Mouse (Mus musculus) cerebellum, adult (tissue): ENCODE data around the gene Adcy6.
A peak's percentile ranks its signal among the peaks of the same experiment; 100 is the strongest.

Source experiments
- ATAC-seq: cut with Nextera tagmentation; 2 replicates; pipeline ENCODE4 v1.9.2; 2017; ENCODE audit warnings: mild to moderate bottlenecking, moderate library complexity, mixed read lengths; ENCODE audit not compliant: insufficient number of reproducible peaks, low FRiP score, low TSS enrichment

The Adcy6 gene

GRCm38 (mm10) chr15:98609331-98610130 is at the start of gene Adcy6:
Adcy6 (minus strand) TSS chr15:98610076.
- peak; percentile 39; the same call in 1 of the 2 replicates for ATAC-seq

- ATAC-seq: no peak
Observed at GRCm38 (mm10) chr15:98656982-98657751, 47.3 kb upstream of the Adcy6 start.

- ATAC-seq: no peak
Observed at GRCm38 (mm10) chr15:98652174-98652573, 42.3 kb upstream of the Adcy6 start.

- ATAC-seq: no peak
Observed at GRCm38 (mm10) chr15:98651431-98651830, 41.6 kb upstream of the Adcy6 start.

GRCm38 (mm10) chr15:98648071-98648470 is 38.2 kb upstream of the Adcy6 start:
- ATAC-seq: no peak

GRCm38 (mm10) chr15:98647308-98647707 is 37.4 kb upstream of the Adcy6 start:
- no peak for ATAC-seq

GRCm38 (mm10) chr15:98646737-98647136 is 36.9 kb upstream of the Adcy6 start:
- no peak for ATAC-seq

- ATAC-seq: no peak
Observed at GRCm38 (mm10) chr15:98645057-98646026, 35.5 kb upstream of the Adcy6 start.

- no peak for ATAC-seq
Observed at GRCm38 (mm10) chr15:98644406-98644805, 34.5 kb upstream of the Adcy6 start.

- ATAC-seq: no peak
Observed at GRCm38 (mm10) chr15:98640157-98640556, 30.3 kb upstream of the Adcy6 start.

GRCm38 (mm10) chr15:98637155-98637554 is 27.3 kb upstream of the Adcy6 start:
- ATAC-seq: no peak

- no peak for ATAC-seq
Observed at GRCm38 (mm10) chr15:98636517-98636916, 26.6 kb upstream of the Adcy6 start.

GRCm38 (mm10) chr15:98635291-98635841 is 25.5 kb upstream of the Adcy6 start:
- ATAC-seq: no peak

- 0 out of 2 replicates have a peak, but pooled peaks have one; percentile 36 for ATAC-seq
Observed at GRCm38 (mm10) chr15:98634541-98635081, 24.7 kb upstream of the Adcy6 start.

GRCm38 (mm10) chr15:98633822-98634470 is 24.1 kb upstream of the Adcy6 start:
- no peak for ATAC-seq

GRCm38 (mm10) chr15:98632921-98633320 is 23.0 kb upstream of the Adcy6 start:
- no peak for ATAC-seq

- ATAC-seq: no peak
Observed at GRCm38 (mm10) chr15:98632107-98632744, 22.4 kb upstream of the Adcy6 start.

GRCm38 (mm10) chr15:98631493-98631892 is 21.6 kb upstream of the Adcy6 start:
- ATAC-seq: no peak

GRCm38 (mm10) chr15:98630540-98630939 is 20.7 kb upstream of the Adcy6 start, which contains the start of gene Cacnb3:
Cacnb3 (plus strand) TSS chr15:98630840.
- ATAC-seq: no peak
